Mouse (Mus musculus) kidney, embryonic 16.5 days (tissue): ENCODE data around the gene Gm6525. TPM values are rescaled to one million over a fixed set of nuclear protein-coding genes. Genes with fewer than 3 reads are reported as not detected.

Experiments
- ATAC-seq: fragments of 200-750 bp; cut with Nextera tagmentation; 2 replicates; pipeline ENCODE4 v1.8.0; 2017; ENCODE audit warnings: moderate TSS enrichment; ENCODE audit not compliant: low FRiP score, low TSS enrichment
- H3K27ac ChIP-seq: fragments of 300-500 bp; sonication (generic); 2 replicates; pipeline ENCODE4 v1.5.1; 2014; ENCODE audit warnings: low read length
- H3K27me3 ChIP-seq: fragments of 300-500 bp; sonication (generic); 2 replicates; pipeline ENCODE4 v1.6.1; 2014; ENCODE audit warnings: low read length, control low read depth, mixed read lengths; ENCODE audit not compliant: insufficient read depth
- H3K36me3 ChIP-seq: fragments of 300-500 bp; sonication (generic); 2 replicates; pipeline ENCODE4 v1.6.1; 2014; ENCODE audit warnings: low read length, control low read depth, mixed read lengths; ENCODE audit not compliant: insufficient read depth
- H3K4me1 ChIP-seq: fragments of 300-500 bp; sonication (generic); 2 replicates; pipeline ENCODE4 v1.6.1; 2014; ENCODE audit warnings: low read length, control low read depth, mixed read lengths; ENCODE audit not compliant: insufficient read depth
- H3K4me2 ChIP-seq: fragments of 300-500 bp; sonication (generic); replicated peaks from 2 replicates; pipeline ENCODE4 v1.6.1; 2014; ENCODE audit warnings: low read depth, low read length
- H3K4me3 ChIP-seq: fragments of 300-500 bp; sonication (generic); 2 replicates; pipeline ENCODE4 v1.5.1; 2014; ENCODE audit warnings: mild to moderate bottlenecking, low read length
- H3K9ac ChIP-seq: fragments of 300-500 bp; sonication (generic); replicated peaks from 2 replicates; pipeline ENCODE4 v1.6.1; 2014; ENCODE audit warnings: low read length
- H3K9me3 ChIP-seq: fragments of 300-500 bp; sonication (generic); 2 replicates; pipeline ENCODE4 v1.6.1; 2016; ENCODE audit warnings: low read length, control low read depth
- WGBS: fragments of 180-500 bp; shearing (Covaris S2); extraction: QIAGEN DNeasy Blood & Tissue Kit; methylation state at CpG from one replicate; pipeline ENCODE4 v1.1.7; 2014; 5-methylcytosine and 5-hydroxymethylcytosine counted together
- polyA plus RNA-seq: library from polyadenylated mRNA; unstranded; fragments of >200 nt; fragmentation: Nextera tagmentation; extraction: Ambion mirVana; gene quantifications from 2 replicates; pipeline ENCODE4 v1.2.1, GENCODE M21; 2015

The Gm6525 gene
- polyA plus RNA-seq, 1 experiment from 2014 or later, result 0.77 TPM

DNA sequence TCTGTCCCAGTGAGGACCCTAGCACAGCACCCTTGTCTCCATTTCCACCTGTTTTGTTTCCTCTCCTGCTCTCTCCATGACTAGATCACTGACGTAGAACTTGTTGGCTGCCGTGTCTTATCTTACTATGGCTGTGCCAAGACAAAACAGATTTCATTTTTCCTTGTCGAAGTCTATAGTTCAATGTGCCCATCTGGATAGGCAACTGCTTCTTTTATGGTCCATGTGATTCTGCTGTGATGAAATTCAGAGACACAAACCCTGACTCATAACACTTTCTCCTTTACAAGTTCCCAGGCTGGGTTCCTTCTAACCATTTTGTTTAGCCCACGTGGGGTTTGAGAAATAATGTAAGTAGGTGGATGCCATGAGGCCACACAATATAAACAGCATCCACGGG, 7.8 kb upstream of the Gm6525 start:
- H3K4me3 ChIP-seq, result no peak overlapping the region
- H3K27ac ChIP-seq, result no peak overlapping the region
- no peaks in the 10 kb centered on the region for H3K4me1 ChIP-seq
- H3K27me3 ChIP-seq, result no peaks in the 10 kb centered on the region
- ATAC-seq, result no peak
- H3K9me3 ChIP-seq, result no peaks in the 10 kb centered on the region
- H3K9ac ChIP-seq, result no peak overlapping the region
- WGBS, result 92% methylated on average over 5 of the region's 5 CpGs
- H3K4me2 ChIP-seq, result no peak overlapping the region
- peaks cover 15% of the 10 kb centered on the region; the same call in 1 of the 2 replicates for H3K36me3 ChIP-seq

DNA sequence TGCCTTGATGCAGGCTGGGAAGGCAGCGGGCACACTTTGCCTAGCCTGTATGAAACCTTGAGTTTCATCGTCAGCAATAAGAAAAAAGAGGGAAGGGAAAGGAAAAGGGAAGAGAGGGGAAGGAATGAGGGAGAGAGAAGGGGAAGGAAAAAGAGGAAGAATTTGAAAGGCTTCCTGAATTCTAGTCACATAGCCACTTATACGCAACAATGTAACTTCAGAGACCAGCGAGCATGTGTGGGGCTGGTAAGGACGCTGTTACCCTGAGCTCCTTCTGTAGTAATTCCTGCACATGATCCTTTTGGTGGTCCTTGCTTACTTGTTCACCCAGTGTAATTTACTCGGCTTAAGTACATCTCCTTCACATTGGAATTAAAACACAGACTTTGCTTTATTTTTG, 5.0 kb upstream of the Gm6525 start:
- no peaks in the 10 kb centered on the region for H3K9me3 ChIP-seq
- H3K4me3 ChIP-seq, result no peak overlapping the region
- no peak overlapping the region for H3K9ac ChIP-seq
- H3K27ac ChIP-seq, result no peak overlapping the region
- WGBS, result 93% methylated on average over 6 of the region's 6 CpGs
- peaks cover 14% of the 10 kb centered on the region; the same call in 1 of the 2 replicates for H3K36me3 ChIP-seq
- H3K27me3 ChIP-seq, result no peaks in the 10 kb centered on the region
- ATAC-seq, result no peak
- no peak overlapping the region for H3K4me2 ChIP-seq
- H3K4me1 ChIP-seq, result no peaks in the 10 kb centered on the region

DNA sequence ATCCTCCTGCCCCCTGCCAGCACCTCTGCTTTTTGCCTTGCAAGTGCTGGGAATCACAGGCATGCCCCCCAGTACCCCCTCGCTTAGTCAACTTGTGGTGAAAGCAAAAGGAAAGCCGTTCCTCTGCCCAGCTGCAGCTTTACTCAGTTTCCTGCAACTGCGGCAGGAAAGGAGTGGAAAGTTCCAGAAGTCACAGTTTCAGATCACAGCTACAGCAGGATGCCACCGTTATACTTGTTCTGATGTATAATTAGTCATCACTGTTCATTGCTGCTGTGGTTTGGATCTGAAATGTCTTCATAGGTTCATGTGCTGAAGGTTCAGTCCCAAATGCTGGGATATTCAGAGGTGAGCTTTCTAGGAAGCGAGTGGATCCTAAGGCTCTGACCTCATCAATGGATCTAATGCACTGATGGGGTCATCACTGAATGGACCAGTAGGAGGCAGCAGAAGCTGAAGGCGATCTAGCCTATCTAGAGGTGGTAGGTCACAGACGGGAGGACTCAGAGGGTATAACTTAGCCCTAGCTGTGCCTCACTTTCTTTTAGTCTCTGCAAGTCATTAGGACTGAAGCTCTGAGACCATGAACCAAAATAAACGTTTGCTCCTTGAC, 4.4 kb upstream of the Gm6525 start:
- Histone ChIP-seq H3K9ac (no peak overlapping the region), H3K9me3 (no peaks in the 10 kb centered on the region), H3K4me2 (no peak overlapping the region), H3K4me3 (no peak overlapping the region), H3K27me3 (no peaks in the 10 kb centered on the region), H3K27ac (no peak overlapping the region), H3K36me3 (peaks cover 9% of the 10 kb centered on the region; the same call in 1 of the 2 replicates), H3K4me1 (no peaks in the 10 kb centered on the region)
- no peak for ATAC-seq
- 72% methylated on average over 8 of the region's 8 CpGs for WGBS

DNA sequence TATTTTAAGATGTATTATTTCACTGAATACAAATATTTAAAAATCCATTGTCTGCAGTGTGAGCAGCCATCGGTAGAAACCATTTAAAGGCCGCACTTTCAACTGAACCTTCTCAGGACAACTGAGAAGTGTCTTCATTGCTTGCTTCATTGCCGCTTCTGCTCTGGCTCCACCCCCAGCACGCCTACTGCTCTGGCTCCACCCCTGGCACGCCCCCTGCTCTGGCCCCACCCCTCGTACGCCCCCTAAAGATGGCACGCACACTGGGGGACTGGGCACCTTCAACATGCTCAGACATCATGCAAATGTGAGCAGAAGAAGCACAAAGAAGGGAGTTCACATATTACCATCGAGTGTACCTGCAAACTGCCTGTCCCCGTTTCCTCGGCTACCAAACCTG, 1.5 kb upstream of the Gm6525 start:
- Histone ChIP-seq H3K4me1 (no peaks in the 10 kb centered on the region), H3K36me3 (peaks cover 10% of the 10 kb centered on the region; the same call in 1 of the 2 replicates), H3K4me3 (no peak overlapping the region), H3K27me3 (no peaks in the 10 kb centered on the region), H3K9me3 (no peaks in the 10 kb centered on the region), H3K27ac (no peak overlapping the region), H3K9ac (no peak overlapping the region), H3K4me2 (no peak overlapping the region)
- 55% methylated on average over 11 of the region's 11 CpGs for WGBS
- no peak for ATAC-seq

DNA sequence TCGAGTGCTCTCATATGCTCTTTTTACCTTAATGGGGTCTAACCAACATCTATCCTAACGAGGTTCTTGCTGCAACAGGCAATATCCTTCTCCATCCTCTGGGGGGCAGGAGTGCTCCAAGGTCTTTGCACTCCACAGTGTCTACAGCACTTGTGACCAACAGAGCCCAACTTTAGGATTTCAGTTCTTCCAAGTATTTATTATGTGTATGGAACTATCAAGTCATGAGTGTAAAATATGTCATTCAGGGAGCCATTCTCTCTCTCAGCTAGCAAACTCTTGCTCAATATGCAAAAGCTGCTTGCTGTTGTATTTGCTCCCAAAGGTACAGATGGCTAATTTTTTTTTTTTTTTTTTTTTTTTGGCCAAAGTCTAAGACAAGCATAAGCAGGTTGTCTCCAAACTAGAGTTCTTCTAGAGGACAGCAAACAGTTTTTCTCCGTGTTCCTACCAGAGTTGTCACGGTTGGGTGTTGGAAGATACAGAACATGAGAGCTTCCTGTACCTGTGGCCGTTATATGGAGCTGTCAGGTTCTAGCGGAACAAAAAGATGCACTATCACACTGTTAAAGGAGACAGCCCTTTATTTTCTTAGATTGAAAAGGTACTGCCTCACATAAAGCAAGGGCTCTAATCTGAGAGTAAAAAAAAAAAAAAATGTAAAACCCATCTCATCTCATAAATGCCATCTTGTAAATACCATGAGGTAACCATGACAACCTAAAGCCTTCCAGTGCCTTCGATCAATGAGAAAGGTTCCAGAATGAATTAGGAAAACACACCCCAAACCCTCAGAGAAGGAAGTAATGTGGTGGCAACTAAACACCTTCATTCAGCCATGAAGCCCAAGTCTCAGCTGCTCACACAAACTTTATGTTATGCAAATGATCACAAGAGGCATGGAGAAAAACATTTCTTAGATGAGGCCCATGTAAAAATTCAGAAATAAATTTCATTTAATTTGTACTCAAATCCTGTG, 1.7 kb downstream of the Gm6525 start:
- no peaks in the 10 kb centered on the region for H3K27me3 ChIP-seq
- ATAC-seq, result peak; percentile 84; the same call in 1 of the 2 replicates
- no peaks in the 10 kb centered on the region for H3K4me1 ChIP-seq
- H3K9me3 ChIP-seq, result no peaks in the 10 kb centered on the region
- H3K9ac ChIP-seq, result no peak overlapping the region
- H3K4me2 ChIP-seq, result no peak overlapping the region
- 0 out of 2 replicates have a peak, but pooled peaks cover 4% of the 10 kb centered on the region for H3K36me3 ChIP-seq
- WGBS, result 59% methylated on average over 7 of the region's 7 CpGs
- no peak overlapping the region for H3K4me3 ChIP-seq
- H3K27ac ChIP-seq, result no peak overlapping the region

DNA sequence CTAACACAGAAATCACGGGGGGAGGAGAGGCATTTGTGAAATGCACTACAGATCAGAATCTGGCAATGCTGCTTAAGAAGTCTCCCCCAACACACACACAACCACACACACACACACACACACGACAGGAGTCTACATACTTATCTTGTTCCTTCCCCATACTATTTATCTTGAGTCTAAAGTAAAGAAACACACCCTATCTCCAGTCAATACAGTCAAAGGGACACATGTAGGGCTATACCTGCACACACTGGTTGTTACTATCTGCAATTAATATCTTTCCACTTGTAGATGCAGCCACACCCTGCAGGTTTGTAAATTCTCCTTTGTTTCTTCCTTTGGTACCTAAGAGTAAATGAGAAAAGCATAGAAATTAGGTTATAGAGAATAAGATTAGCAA, 3.9 kb downstream of the Gm6525 start:
- no peak overlapping the region for H3K27ac ChIP-seq
- H3K36me3 ChIP-seq, result 0 out of 2 replicates have a peak, but pooled peaks cover 4% of the 10 kb centered on the region
- no peaks in the 10 kb centered on the region for H3K4me1 ChIP-seq
- no peak overlapping the region for H3K9ac ChIP-seq
- H3K4me2 ChIP-seq, result no peak overlapping the region
- H3K27me3 ChIP-seq, result no peaks in the 10 kb centered on the region
- WGBS, result 68% methylated on average over 2 of the region's 2 CpGs
- ATAC-seq, result no peak
- no peaks in the 10 kb centered on the region for H3K9me3 ChIP-seq
- H3K4me3 ChIP-seq, result no peak overlapping the region

DNA sequence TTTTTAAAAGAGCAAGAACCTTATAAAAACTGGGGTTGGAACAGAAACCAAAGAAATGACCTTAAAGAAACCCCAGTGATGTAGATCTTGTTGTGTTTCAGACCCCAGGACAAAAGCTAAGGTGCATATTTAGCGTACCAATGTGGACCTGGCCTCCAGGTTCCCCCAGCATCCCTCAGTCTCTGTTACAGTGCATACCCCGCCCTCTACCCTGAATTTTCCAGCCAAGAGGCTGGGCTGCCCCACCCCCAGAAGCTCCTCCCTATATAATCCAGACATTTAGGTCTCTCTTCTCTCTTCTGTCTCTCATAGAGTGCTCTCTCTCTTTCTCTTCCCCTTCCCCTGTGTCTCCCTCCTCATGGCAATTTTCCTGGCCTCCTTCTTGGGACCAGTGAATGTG, 6.4 kb downstream of the Gm6525 start:
- H3K4me2 ChIP-seq, result no peak overlapping the region
- ATAC-seq, result no peak
- H3K27ac ChIP-seq, result no peak overlapping the region
- no peaks in the 10 kb centered on the region for H3K9me3 ChIP-seq
- 90% methylated on average over 2 of the region's 2 CpGs for WGBS
- no peak overlapping the region for H3K9ac ChIP-seq
- no peaks in the 10 kb centered on the region for H3K4me1 ChIP-seq
- H3K27me3 ChIP-seq, result no peaks in the 10 kb centered on the region
- H3K4me3 ChIP-seq, result no peak overlapping the region
- H3K36me3 ChIP-seq, result 0 out of 2 replicates have a peak, but pooled peaks cover 4% of the 10 kb centered on the region

DNA sequence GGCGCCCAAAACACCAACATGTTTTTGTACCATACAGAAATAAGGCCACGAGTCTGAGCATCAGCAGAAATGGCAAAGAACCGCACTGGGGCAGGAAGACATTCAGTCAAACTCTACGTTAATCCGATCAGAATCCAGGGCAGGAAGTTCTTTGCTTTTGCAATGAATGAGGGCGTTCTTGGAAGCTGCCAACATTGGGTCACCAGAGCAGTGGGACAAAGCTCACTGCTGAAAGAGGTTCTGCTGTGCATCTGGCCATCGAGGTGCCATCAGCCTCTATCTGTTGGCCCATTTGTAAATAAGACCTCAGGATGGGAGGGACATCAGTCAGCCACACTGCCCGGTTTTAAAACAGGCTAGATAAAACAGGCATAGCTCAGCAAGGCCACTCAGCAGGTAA, 7.2 kb downstream of the Gm6525 start:
- H3K4me1 ChIP-seq, result no peaks in the 10 kb centered on the region
- H3K27ac ChIP-seq, result no peak overlapping the region
- no peak overlapping the region for H3K4me3 ChIP-seq
- H3K4me2 ChIP-seq, result no peak overlapping the region
- no peak for ATAC-seq
- no peaks in the 10 kb centered on the region for H3K27me3 ChIP-seq
- 63% methylated on average over 8 of the region's 8 CpGs for WGBS
- H3K9me3 ChIP-seq, result no peaks in the 10 kb centered on the region
- H3K36me3 ChIP-seq, result 0 out of 2 replicates have a peak, but pooled peaks cover 4% of the 10 kb centered on the region
- no peak overlapping the region for H3K9ac ChIP-seq

DNA sequence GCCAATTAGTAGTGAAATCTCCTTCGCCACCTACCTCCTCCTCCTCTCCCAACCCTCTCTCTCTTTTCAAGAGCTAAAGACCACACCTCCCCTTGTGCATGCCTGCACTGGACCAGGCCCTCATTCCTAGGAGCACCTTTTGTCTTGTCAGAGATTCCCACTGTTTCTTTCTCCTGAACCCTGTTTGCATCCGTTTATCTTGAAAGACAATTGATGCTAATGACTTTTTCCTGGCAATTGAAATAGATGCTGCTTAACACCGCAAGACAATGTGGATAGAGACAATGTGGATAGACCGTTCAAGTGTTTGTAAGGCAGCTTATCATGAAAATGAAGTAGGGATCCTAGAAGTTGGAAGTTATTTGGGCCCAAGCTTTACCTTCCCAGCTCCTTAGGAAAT, 7.8 kb downstream of the Gm6525 start:
- WGBS, result 58% methylated on average over 4 of the region's 4 CpGs
- Histone ChIP-seq H3K27ac (no peak overlapping the region), H3K4me1 (no peaks in the 10 kb centered on the region), H3K36me3 (no peaks in the 10 kb centered on the region), H3K4me3 (no peak overlapping the region), H3K4me2 (no peak overlapping the region), H3K9me3 (no peaks in the 10 kb centered on the region), H3K9ac (no peak overlapping the region), H3K27me3 (no peaks in the 10 kb centered on the region)
- no peak for ATAC-seq
